ENCODE assay signal across 9 mouse cellular contexts in genomic region chr10:77566651-77567050, GRCm38 (mm10). TPM values are rescaled to one million over a fixed set of nuclear protein-coding genes. Genes with fewer than 3 reads are reported as not detected.
DNase-seq lines count a peak whose midpoint lies in the region; ATAC-seq and TF ChIP-seq lines count a peak whose summit lies in the region.
"Had no signal": no experiment of that assay in that cellular context is flagged by ENCODE, and none has a peak within 500 bp of the region (broad histone marks: within the 10 kb centered on the region; RNA-seq: fewer than 3 reads in every experiment).

No protein-coding gene starts in this region.

- no peak for ATAC-seq in Patski
- ATAC-seq in lung, embryonic 14.5 days (ENCODE audit: insufficient read depth): no peak

- no peaks in the 10 kb centered on the region for H3K27me3 ChIP-seq in Patski
- no peaks in the 10 kb centered on the region for H3K27me3 ChIP-seq in lung, embryonic 14.5 days (ENCODE audit: insufficient read depth, low read length)

- no peaks in the 10 kb centered on the region for H3K4me1 ChIP-seq in lung, embryonic 14.5 days (ENCODE audit: insufficient read depth)

- POLR2A ChIA-PET in Patski (lab: Charles Lee): no interaction called here

- no peak overlapping the region for H3K4me3 ChIP-seq in lung, embryonic 14.5 days (ENCODE audit: low read depth, low read length)

- WGBS in lung, embryonic 14.5 days: 33% methylated on average over 8 of the region's 8 CpGs

- no peak overlapping the region for H3K9ac ChIP-seq in lung, embryonic 14.5 days

- peak; percentile 80 for TF ChIP-seq CTCF in Patski (IDR thresholded peaks at IDR 0.05)
- TF ChIP-seq CTCF in lung, embryonic 14.5 days (IDR thresholded peaks at IDR 0.05; ENCODE audit: low read depth): peak; percentile 82

- H3K9me3 ChIP-seq in lung, embryonic 14.5 days (ENCODE audit: low read depth, low read length): no peaks in the 10 kb centered on the region

- H3K4me2 ChIP-seq in lung, embryonic 14.5 days: no peak overlapping the region

- no peaks in the 10 kb centered on the region for H3K36me3 ChIP-seq in lung, embryonic 14.5 days (ENCODE audit: insufficient read depth)

- CTCF ChIA-PET in Patski (lab: Charles Lee): interaction anchor here (1.0 to 1.8 kb wide), 7 partner anchors 11 to 50 kb away, joined by 3 to 5 read pairs (median 3); partner anchors contain the start of gene Pttg1ip

- H3K27ac ChIP-seq in lung, embryonic 14.5 days (ENCODE audit: low read depth): no peak overlapping the region

- DNase-seq in CD4-positive, CD25-positive, alpha-beta regulatory T cell, adult 2 months (ENCODE audit: low read depth, low spot score): peak; percentile 91
- DNase-seq in Patski (ENCODE audit: low read depth, low spot score): no peak
- DNase-seq in cerebellum, adult 9-10 months: peak; percentile 86
- peak; percentile 74 for DNase-seq in gastrocnemius, postnatal 25 days
- peak; percentile 91 to 92 for DNase-seq in kidney, postnatal 25 days
- peak; percentile 87 for DNase-seq in lung, embryonic 14.5 days
- peak; percentile 58 for DNase-seq in right cerebral cortex, postnatal 25 days
- peak; percentile 69 to 90 for DNase-seq in urinary bladder, postnatal 4 days (ENCODE audit: low spot score in 2 of 2)

- in situ Hi-C loops in Patski (cut with MboI; ENCODE audit: low pct_unique_long_range_greater_than_20kb): no loop called here

RNA-seq across cellular contexts. Expression of gene Pttg1ip, which starts 14.9 kb away (rescaled TPM):
- polyA plus RNA-seq in Patski (2021): 339 TPM
- 10 to 100 TPM; 26.1 to 29.1 TPM for total RNA-seq in gastrocnemius, postnatal 25 days (2021)
- polyA plus RNA-seq in lung, embryonic 14.5 days (2014; fragmentation: Nextera tagmentation; extraction: Ambion mirVana): 109 and 112 TPM in 2 replicates

RNA-seq across cellular contexts. Expression of gene Itgb2, which starts 36.6 kb away (rescaled TPM):
- 0.68 TPM for polyA plus RNA-seq in Patski (2021)
- 1 to 10 TPM; 1.3 to 1.8 TPM for total RNA-seq in gastrocnemius, postnatal 25 days (2021)
- polyA plus RNA-seq in lung, embryonic 14.5 days (2014; fragmentation: Nextera tagmentation; extraction: Ambion mirVana): 2.0 and 3.0 TPM in 2 replicates

RNA-seq across cellular contexts. Expression of gene Sumo3, which starts 39.2 kb away (rescaled TPM):
- polyA plus RNA-seq in Patski (2021): 235 TPM
- total RNA-seq in gastrocnemius, postnatal 25 days (2021): 10 to 100 TPM; 32.8 to 36.7 TPM
- polyA plus RNA-seq in lung, embryonic 14.5 days (2014; fragmentation: Nextera tagmentation; extraction: Ambion mirVana): 329 and 337 TPM in 2 replicates

RNA-seq across cellular contexts. Expression of gene Gm49325, which starts 39.3 kb away (rescaled TPM):
- 5.5 TPM for polyA plus RNA-seq in Patski (2021)
- 1 to 10 TPM; 6.5 to 7.4 TPM for total RNA-seq in gastrocnemius, postnatal 25 days (2021)
- polyA plus RNA-seq in lung, embryonic 14.5 days (2014; fragmentation: Nextera tagmentation; extraction: Ambion mirVana): 3.0 and 3.5 TPM in 2 replicates
- polyA plus RNA-seq: large intestine, adult 2 months had no signal

RNA-seq across cellular contexts. Expression of gene Fam207a, which starts 51.1 kb away (rescaled TPM):
- polyA plus RNA-seq in Patski (2021): 32.2 TPM
- total RNA-seq in gastrocnemius, postnatal 25 days (2021): 1 to 10 TPM; 6.2 to 6.7 TPM
- 38.4 and 43.8 TPM in 2 replicates for polyA plus RNA-seq in lung, embryonic 14.5 days (2014; fragmentation: Nextera tagmentation; extraction: Ambion mirVana)
